Mouse (Mus musculus) heart, embryonic 11.5 days (tissue): ENCODE data around the gene Il31ra. TPM values are rescaled to one million over a fixed set of nuclear protein-coding genes. Genes with fewer than 3 reads are reported as not detected.

Experiments
- ATAC-seq: fragments of 200-750 bp; cut with Nextera tagmentation; replicated peaks from 2 replicates; pipeline ENCODE4 v1.8.0; 2017; ENCODE audit warnings: moderate library complexity; ENCODE audit not compliant: insufficient number of reproducible peaks, low FRiP score, low TSS enrichment
- H3K27ac ChIP-seq: fragments of 300-500 bp; sonication (generic); 2 replicates; pipeline ENCODE4 v1.5.1; 2014; ENCODE audit warnings: mild to moderate bottlenecking, low read depth, low read length
- H3K27me3 ChIP-seq: fragments of 300-500 bp; sonication (generic); 2 replicates; pipeline ENCODE4 v1.6.1; 2014; ENCODE audit warnings: mild to moderate bottlenecking, low read length, mixed read lengths; ENCODE audit not compliant: control insufficient read depth, insufficient read depth
- H3K36me3 ChIP-seq: fragments of 300-500 bp; sonication (generic); 2 replicates; pipeline ENCODE4 v1.6.1; 2014; ENCODE audit warnings: mild to moderate bottlenecking, low read length, moderate library complexity, mixed read lengths; ENCODE audit not compliant: control insufficient read depth, insufficient read depth
- H3K4me1 ChIP-seq: fragments of 300-500 bp; sonication (generic); 2 replicates; pipeline ENCODE4 v1.6.1; 2014; ENCODE audit warnings: low read length; ENCODE audit not compliant: control insufficient read depth, insufficient read depth
- H3K4me2 ChIP-seq: fragments of 300-500 bp; sonication (generic); 2 replicates; pipeline ENCODE4 v1.6.1; 2014; ENCODE audit warnings: mild to moderate bottlenecking, moderate library complexity
- H3K4me3 ChIP-seq: fragments of 300-500 bp; sonication (generic); 2 replicates; pipeline ENCODE4 v1.5.1; 2014; ENCODE audit warnings: low read depth, low read length
- H3K9ac ChIP-seq: fragments of 300-500 bp; sonication (generic); 2 replicates; pipeline ENCODE4 v1.6.1; 2014; ENCODE audit warnings: mild to moderate bottlenecking, low read depth, low read length, moderate library complexity
- H3K9me3 ChIP-seq: fragments of 300-500 bp; sonication (generic); replicated peaks from 2 replicates; pipeline ENCODE4 v1.6.1; 2016; ENCODE audit warnings: low read length; ENCODE audit not compliant: control insufficient read depth
- WGBS: fragments of 180-500 bp; shearing (Covaris S2); extraction: QIAGEN DNeasy Blood & Tissue Kit; methylation state at CpG from one replicate; pipeline ENCODE4 v1.1.7; 2014; ENCODE audit not compliant: insufficient replicate concordance; 5-methylcytosine and 5-hydroxymethylcytosine counted together
- polyA plus RNA-seq: library from polyadenylated mRNA; unstranded; fragments of >200 nt; fragmentation: Nextera tagmentation; extraction: Ambion mirVana; gene quantifications from 2 replicates; pipeline ENCODE4 v1.2.1, GENCODE M21; 2014

The Il31ra gene
- polyA plus RNA-seq, 1 experiment from 2014 or later = 0.10 TPM

GRCm38 (mm10) chr13:112551641-112552548 is 42.3 kb downstream of the Il31ra start:
- no peak overlapping the region for H3K4me3 ChIP-seq
- no peak overlapping the region for H3K9ac ChIP-seq
- H3K4me1 ChIP-seq = no peaks in the 10 kb centered on the region
- H3K27ac ChIP-seq = no peak overlapping the region
- WGBS = 66% methylated on average over 7 of the region's 7 CpGs
- H3K36me3 ChIP-seq = no peaks in the 10 kb centered on the region
- no peak for ATAC-seq
- no peak overlapping the region for H3K4me2 ChIP-seq
- no peaks in the 10 kb centered on the region for H3K27me3 ChIP-seq
- H3K9me3 ChIP-seq = no peaks in the 10 kb centered on the region

GRCm38 (mm10) chr13:112541223-112541975 is 52.8 kb downstream of the Il31ra start:
- Histone ChIP-seq H3K9me3 (no peaks in the 10 kb centered on the region), H3K9ac (no peak overlapping the region), H3K4me2 (no peak overlapping the region), H3K36me3 (no peaks in the 10 kb centered on the region), H3K4me1 (peaks cover 6% of the 10 kb centered on the region; the same call in 1 of the 2 replicates), H3K27ac (no peak overlapping the region), H3K27me3 (no peaks in the 10 kb centered on the region), H3K4me3 (no peak overlapping the region)
- no peak for ATAC-seq
- 53% methylated on average over 10 of the region's 10 CpGs for WGBS

GRCm38 (mm10) chr13:112540616-112541015 is 53.5 kb downstream of the Il31ra start:
- Histone ChIP-seq H3K9ac (no peak overlapping the region), H3K27ac (no peak overlapping the region), H3K36me3 (no peaks in the 10 kb centered on the region), H3K27me3 (no peaks in the 10 kb centered on the region), H3K4me1 (peaks cover 6% of the 10 kb centered on the region; the same call in 1 of the 2 replicates), H3K4me2 (no peak overlapping the region), H3K4me3 (no peak overlapping the region), H3K9me3 (no peaks in the 10 kb centered on the region)
- ATAC-seq = no peak
- 55% methylated on average over 3 of the region's 3 CpGs for WGBS

GRCm38 (mm10) chr13:112537065-112537464 is 57.1 kb downstream of the Il31ra start:
- no peaks in the 10 kb centered on the region for H3K9me3 ChIP-seq
- H3K4me2 ChIP-seq = no peak overlapping the region
- H3K27me3 ChIP-seq = no peaks in the 10 kb centered on the region
- peaks cover 6% of the 10 kb centered on the region; the same call in 1 of the 2 replicates for H3K4me1 ChIP-seq
- no peak overlapping the region for H3K9ac ChIP-seq
- no peak overlapping the region for H3K4me3 ChIP-seq
- 79% methylated on average over 7 of the region's 7 CpGs for WGBS
- ATAC-seq = no peak
- no peaks in the 10 kb centered on the region for H3K36me3 ChIP-seq
- no peak overlapping the region for H3K27ac ChIP-seq

GRCm38 (mm10) chr13:112536611-112537010 is 57.5 kb downstream of the Il31ra start:
- no peak overlapping the region for H3K9ac ChIP-seq
- H3K4me2 ChIP-seq = no peak overlapping the region
- H3K9me3 ChIP-seq = no peaks in the 10 kb centered on the region
- H3K27ac ChIP-seq = no peak overlapping the region
- peaks cover 6% of the 10 kb centered on the region; the same call in 1 of the 2 replicates for H3K4me1 ChIP-seq
- no peak overlapping the region for H3K4me3 ChIP-seq
- WGBS = 52% methylated on average over 4 of the region's 4 CpGs
- no peaks in the 10 kb centered on the region for H3K36me3 ChIP-seq
- no peak for ATAC-seq
- no peaks in the 10 kb centered on the region for H3K27me3 ChIP-seq

GRCm38 (mm10) chr13:112533556-112533955 is 60.6 kb downstream of the Il31ra start:
- Histone ChIP-seq H3K4me2 (no peak overlapping the region), H3K4me1 (no peaks in the 10 kb centered on the region), H3K9me3 (no peaks in the 10 kb centered on the region), H3K36me3 (no peaks in the 10 kb centered on the region), H3K9ac (no peak overlapping the region), H3K4me3 (no peak overlapping the region), H3K27ac (no peak overlapping the region), H3K27me3 (no peaks in the 10 kb centered on the region)
- 48% methylated on average over 9 of the region's 9 CpGs for WGBS
- ATAC-seq = no peak

GRCm38 (mm10) chr13:112532235-112532634 is 61.9 kb downstream of the Il31ra start:
- no peaks in the 10 kb centered on the region for H3K9me3 ChIP-seq
- H3K9ac ChIP-seq = no peak overlapping the region
- ATAC-seq = no peak
- no peak overlapping the region for H3K27ac ChIP-seq
- no peak overlapping the region for H3K4me3 ChIP-seq
- H3K27me3 ChIP-seq = no peaks in the 10 kb centered on the region
- WGBS = 81% methylated on average over 6 of the region's 6 CpGs
- no peaks in the 10 kb centered on the region for H3K4me1 ChIP-seq
- no peak overlapping the region for H3K4me2 ChIP-seq
- no peaks in the 10 kb centered on the region for H3K36me3 ChIP-seq

GRCm38 (mm10) chr13:112529893-112530292 is 64.3 kb downstream of the Il31ra start:
- Histone ChIP-seq H3K4me2 (no peak overlapping the region), H3K27me3 (no peaks in the 10 kb centered on the region), H3K9ac (no peak overlapping the region), H3K27ac (no peak overlapping the region), H3K9me3 (no peaks in the 10 kb centered on the region), H3K36me3 (no peaks in the 10 kb centered on the region), H3K4me3 (no peak overlapping the region), H3K4me1 (no peaks in the 10 kb centered on the region)
- peak; percentile 7; the same call in 1 of the 2 replicates for ATAC-seq
- 36% methylated on average over 3 of the region's 3 CpGs for WGBS
